Mouse (Mus musculus): ENCODE results near the gene Onecut3.
A peak's percentile ranks its signal among the peaks of the same experiment; 100 is the strongest.

Onecut3 gene

DNA sequence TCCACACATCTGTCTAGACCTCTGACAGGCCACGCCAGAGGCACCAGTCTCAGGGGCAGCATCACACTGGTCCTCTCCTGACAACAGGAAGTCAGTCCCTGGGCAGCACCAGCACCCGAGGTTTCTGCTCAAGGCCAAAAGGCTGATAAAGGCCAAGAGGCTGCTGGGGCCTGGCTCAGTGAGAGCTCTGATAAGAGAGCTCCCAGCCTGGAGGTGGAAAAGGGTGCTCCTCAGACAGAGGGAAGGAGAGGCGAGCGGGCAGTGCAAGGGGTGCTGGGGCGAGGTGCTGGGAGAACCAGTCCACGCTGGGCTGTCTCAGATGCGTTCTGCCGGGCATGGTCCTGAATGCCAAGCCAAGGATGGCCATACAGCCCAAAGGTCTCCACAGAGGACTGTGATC, 58.9 kb downstream of the Onecut3 start:
- DNase-seq (ENCODE audit: low read depth, low spot score), result no peak
- no peaks in the 10 kb centered on the region for H3K27me3 ChIP-seq (ENCODE audit: control insufficient read depth, insufficient read depth, low read length, poor library complexity, severe bottlenecking)
- H3K36me3 ChIP-seq (ENCODE audit: control insufficient read depth, insufficient read depth, low read length, poor library complexity, severe bottlenecking), result peaks cover 6% of the 10 kb centered on the region

- Histone ChIP-seq H3K36me3 (ENCODE audit: control insufficient read depth, insufficient read depth, low read length, poor library complexity, severe bottlenecking) (peaks cover 6% of the 10 kb centered on the region), H3K27me3 (ENCODE audit: control insufficient read depth, insufficient read depth, low read length, poor library complexity, severe bottlenecking) (no peaks in the 10 kb centered on the region)
- DNase-seq (ENCODE audit: low read depth, low spot score), result no peak
Measured at GRCm38 (mm10) chr10:80553997-80554396, 59.4 kb downstream of the Onecut3 start.

GRCm38 (mm10) chr10:80557346-80557965, 62.8 kb downstream of the Onecut3 start:
- DNase-seq (ENCODE audit: low read depth, low spot score), result peak; percentile 65
- Histone ChIP-seq H3K36me3 (ENCODE audit: control insufficient read depth, insufficient read depth, low read length, poor library complexity, severe bottlenecking) (no peaks in the 10 kb centered on the region; the same call in 1 of the 2 replicates), H3K27me3 (ENCODE audit: control insufficient read depth, insufficient read depth, low read length, poor library complexity, severe bottlenecking) (no peaks in the 10 kb centered on the region)

GRCm38 (mm10) chr10:80559431-80559830, 64.8 kb downstream of the Onecut3 start:
- H3K27me3 ChIP-seq (ENCODE audit: control insufficient read depth, insufficient read depth, low read length, poor library complexity, severe bottlenecking), result no peaks in the 10 kb centered on the region
- H3K36me3 ChIP-seq (ENCODE audit: control insufficient read depth, insufficient read depth, low read length, poor library complexity, severe bottlenecking), result no peaks in the 10 kb centered on the region
- DNase-seq (ENCODE audit: low read depth, low spot score), result no peak

GRCm38 (mm10) chr10:80560621-80561020, 66.0 kb downstream of the Onecut3 start:
- no peak for DNase-seq (ENCODE audit: low read depth, low spot score)

DNA sequence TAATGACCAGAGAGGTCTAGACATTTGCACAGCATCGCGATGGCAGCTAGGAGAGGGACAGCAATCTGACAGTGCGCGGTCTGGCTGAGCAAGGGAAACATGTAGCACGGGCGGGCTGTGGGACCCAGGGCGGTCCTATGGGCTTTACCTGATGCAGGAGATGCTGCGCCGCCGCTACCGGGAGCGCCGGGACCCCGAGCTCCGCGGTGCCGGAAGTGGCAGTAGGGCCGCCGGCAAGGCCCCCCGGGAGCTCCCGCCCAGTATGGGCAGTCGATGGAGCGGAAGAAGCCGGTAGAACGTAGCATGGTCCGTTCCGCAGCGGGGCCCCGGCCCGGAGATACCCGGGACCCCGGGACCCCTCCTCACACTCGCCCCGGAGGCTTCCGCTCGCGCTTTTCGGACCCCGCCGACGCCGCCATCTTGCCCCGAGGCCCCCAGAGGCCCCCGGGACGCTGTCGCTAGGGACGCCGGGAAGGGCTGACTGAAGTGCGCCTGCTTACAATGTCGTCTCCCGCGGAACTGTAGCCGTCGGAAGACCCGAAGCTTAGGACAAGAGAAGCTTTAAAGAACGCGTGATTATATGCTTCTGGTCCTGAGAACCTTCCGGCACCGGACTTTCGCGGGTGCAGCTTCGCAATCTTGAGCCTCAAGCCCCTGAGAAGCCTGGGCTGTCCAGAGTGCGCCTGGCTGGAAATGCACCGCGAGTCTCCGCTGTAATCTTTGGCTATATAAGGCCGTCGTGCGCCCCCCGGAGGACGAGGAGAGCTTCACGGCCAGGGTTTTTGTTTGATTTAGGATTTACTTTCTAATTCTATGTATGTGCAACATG, 66.7 kb downstream of the Onecut3 start, which contains the start of gene Rexo1:
Gene Rexo1 (minus strand): TSS at position 445 of the 829 bp plus-strand sequence.
- Histone ChIP-seq H3K27me3 (ENCODE audit: control insufficient read depth, insufficient read depth, low read length, poor library complexity, severe bottlenecking) (no peaks in the 10 kb centered on the region), H3K36me3 (ENCODE audit: control insufficient read depth, insufficient read depth, low read length, poor library complexity, severe bottlenecking) (no peaks in the 10 kb centered on the region)
- DNase-seq (ENCODE audit: low read depth, low spot score), result peak; percentile 95

More at GRCm38 (mm10) chr10:80560621-80561020, 66.0 kb downstream of the Onecut3 start:
- Histone ChIP-seq H3K36me3 (ENCODE audit: control insufficient read depth, insufficient read depth, low read length, poor library complexity, severe bottlenecking) (no peaks in the 10 kb centered on the region), H3K27me3 (ENCODE audit: control insufficient read depth, insufficient read depth, low read length, poor library complexity, severe bottlenecking) (no peaks in the 10 kb centered on the region)

- H3K27me3 ChIP-seq (ENCODE audit: control insufficient read depth, insufficient read depth, low read length, poor library complexity, severe bottlenecking), result no peaks in the 10 kb centered on the region
- H3K36me3 ChIP-seq (ENCODE audit: control insufficient read depth, insufficient read depth, low read length, poor library complexity, severe bottlenecking), result peaks cover 3% of the 10 kb centered on the region; the same call in 1 of the 2 replicates
- peak; percentile 92 for DNase-seq (ENCODE audit: low read depth, low spot score)
Measured at GRCm38 (mm10) chr10:80566375-80567092, 71.9 kb downstream of the Onecut3 start.
